Mouse (Mus musculus): ENCODE results near the gene Kcnip2.

Gene Kcnip2

DNA sequence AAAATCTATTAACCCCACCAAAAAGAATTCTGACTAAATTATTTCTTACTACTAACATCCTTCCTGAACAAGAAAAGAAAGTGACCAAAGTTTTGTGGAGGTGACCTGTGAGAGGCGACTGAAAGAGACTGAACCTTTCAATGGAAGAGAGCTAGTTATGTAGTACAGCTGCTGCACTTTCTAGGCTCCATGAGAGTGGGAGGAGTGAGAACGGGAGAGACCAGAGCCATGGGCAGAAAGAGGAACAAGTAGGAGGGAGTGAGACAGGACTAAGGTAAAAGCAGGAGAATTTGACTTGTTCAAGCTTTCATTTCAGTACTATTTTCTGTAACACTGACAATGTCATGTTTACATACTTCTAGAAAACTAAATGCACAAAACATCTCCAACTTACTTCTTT is 40.4 kb downstream of the Kcnip2 start:
- DNase-seq: no peak

DNA sequence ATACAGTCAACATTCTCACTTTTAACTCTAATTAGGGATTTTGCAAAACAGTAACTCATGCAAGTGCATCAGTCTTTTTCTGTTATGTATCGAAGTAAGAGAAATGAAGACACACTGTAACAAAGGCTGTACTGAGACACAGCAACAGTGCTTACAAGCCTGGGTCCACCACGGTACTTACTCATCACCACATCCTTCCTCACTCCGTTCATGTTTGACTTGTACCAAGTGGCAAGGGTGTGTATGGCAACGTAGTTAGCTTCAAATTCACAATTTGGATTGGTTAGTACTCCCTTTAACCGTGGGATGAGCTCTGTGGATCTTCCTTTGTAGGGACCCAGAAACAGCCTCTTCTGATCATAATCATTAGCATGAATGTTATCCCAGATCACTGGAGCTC is 44.4 kb downstream of the Kcnip2 start:
- no peak for DNase-seq

- no peak for DNase-seq
These were observed 55.1 kb downstream of the Kcnip2 start for GRCm38 (mm10) chr19:45760810-45761209.

DNA sequence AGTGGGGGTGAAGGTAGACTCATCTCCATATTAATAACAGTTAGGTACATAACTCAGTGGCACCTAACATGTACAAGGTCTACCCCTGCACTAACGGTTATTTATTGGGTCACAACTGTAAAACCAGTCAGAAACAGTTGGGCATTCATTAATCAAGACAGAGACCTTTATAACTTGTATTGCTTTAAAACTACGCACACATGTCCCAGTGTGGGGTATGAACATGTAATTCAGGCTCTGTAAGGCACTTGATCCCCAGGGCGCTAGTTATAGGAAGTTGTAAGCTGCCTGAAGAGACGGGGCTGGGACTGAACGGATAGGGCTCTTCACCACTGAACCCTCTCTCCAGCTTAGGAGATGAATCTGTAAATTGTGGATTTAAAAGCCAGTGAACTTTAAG is 57.2 kb downstream of the Kcnip2 start:
- DNase-seq: no peak

GRCm38 (mm10) chr19:45753551-45753950 is 62.3 kb downstream of the Kcnip2 start:
- DNase-seq: no peak

GRCm38 (mm10) chr19:45751881-45752280 is 64.0 kb downstream of the Kcnip2 start:
- no peak for DNase-seq

DNA sequence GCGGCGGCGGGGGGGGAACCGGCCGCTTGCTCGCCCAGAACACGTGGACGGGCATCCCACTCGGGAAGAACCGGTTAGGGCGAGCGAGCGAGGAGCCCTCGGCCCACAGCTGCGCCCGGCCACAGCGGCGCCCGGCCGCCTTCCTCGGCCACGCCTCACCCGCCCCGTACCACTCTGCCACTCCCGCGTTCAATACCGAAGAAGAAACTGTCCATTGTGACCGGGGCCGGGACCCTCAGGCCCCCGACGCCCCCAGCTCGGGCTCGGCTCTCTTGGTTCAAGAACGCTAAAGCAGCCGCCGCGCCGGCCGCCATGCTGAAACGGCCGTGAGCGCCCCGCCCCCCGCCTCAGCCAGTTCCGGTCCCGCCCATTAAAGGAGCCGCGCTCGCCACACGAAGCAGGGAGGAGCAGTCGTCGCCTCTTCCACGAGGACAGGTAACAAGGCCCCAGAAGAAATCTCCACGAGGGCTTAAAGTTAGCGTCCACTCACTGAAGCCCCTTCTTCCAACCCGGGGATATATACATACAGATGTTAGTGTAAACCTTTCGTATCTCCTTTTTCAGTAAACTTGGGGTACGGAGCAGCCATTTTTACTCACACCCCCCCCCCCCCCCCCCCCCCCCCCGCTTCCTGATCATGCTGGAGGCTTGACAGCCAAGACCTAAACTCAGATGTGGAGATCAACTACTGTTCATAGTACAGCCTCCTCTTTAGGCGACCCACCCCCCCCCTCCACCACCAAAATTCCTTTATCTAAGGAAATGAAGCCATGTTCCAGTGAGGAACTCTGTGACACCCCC is 66.4 kb downstream of the Kcnip2 start, which contains the start of gene Npm3:
TSS of gene Npm3 (minus strand) at position 349 of the 801 bp plus-strand sequence.
- peak; percentile 68 to 74 for DNase-seq

- peak; percentile 45 to 59 for DNase-seq
These were observed 67.1 kb downstream of the Kcnip2 start for GRCm38 (mm10) chr19:45748691-45749242.

GRCm38 (mm10) chr19:45748206-45748605 is 67.7 kb downstream of the Kcnip2 start:
- DNase-seq: no peak

- DNase-seq: peak; percentile 68 to 75
These were observed 68.6 kb downstream of the Kcnip2 start for GRCm38 (mm10) chr19:45747028-45747867.

- peak; percentile 48 to 63 for DNase-seq
These were observed 69.5 kb downstream of the Kcnip2 start for GRCm38 (mm10) chr19:45746153-45747020.

DNA sequence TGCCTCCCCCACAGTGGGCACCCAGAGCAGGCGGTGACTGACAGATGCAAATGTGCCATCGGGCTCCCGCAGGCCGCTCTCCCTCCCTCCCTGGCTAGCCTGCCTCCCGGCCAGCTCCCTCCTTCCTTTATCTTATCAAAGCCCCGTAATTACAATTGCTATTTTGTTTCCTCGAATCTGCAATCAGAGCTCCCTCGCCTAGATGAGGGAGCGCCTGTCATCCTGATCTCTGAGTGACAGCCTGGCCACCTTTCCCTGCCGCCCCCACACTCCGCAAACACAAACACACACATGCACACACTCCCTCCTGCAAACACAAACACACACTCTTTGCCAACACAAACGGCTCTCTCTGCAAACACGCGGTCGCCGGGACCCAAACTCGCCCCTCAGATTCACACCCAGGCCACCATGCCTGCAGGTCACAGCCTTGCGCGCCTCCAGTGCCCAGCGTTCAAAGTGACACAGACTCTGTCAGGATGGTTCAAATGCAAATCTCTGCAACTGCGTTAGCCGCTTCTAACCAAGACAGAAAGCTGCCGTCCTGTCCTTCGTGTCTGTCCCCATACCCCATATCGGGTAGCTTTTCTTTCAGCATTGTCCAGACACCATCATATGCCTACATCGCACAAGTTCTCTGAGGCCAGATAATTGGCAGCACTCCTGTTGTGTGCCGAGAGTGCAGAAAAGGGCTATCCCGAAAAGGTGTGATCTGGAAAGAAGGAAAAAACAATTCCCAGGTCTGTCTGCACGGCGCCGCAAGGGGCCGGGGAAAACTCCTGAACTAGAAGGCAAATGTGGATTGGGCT is 70.3 kb downstream of the Kcnip2 start:
- no peak for DNase-seq

GRCm38 (mm10) chr19:45743619-45744018 is 72.2 kb downstream of the Kcnip2 start:
- no peak for DNase-seq

GRCm38 (mm10) chr19:45742984-45743575 is 72.8 kb downstream of the Kcnip2 start:
- DNase-seq: no peak

DNA sequence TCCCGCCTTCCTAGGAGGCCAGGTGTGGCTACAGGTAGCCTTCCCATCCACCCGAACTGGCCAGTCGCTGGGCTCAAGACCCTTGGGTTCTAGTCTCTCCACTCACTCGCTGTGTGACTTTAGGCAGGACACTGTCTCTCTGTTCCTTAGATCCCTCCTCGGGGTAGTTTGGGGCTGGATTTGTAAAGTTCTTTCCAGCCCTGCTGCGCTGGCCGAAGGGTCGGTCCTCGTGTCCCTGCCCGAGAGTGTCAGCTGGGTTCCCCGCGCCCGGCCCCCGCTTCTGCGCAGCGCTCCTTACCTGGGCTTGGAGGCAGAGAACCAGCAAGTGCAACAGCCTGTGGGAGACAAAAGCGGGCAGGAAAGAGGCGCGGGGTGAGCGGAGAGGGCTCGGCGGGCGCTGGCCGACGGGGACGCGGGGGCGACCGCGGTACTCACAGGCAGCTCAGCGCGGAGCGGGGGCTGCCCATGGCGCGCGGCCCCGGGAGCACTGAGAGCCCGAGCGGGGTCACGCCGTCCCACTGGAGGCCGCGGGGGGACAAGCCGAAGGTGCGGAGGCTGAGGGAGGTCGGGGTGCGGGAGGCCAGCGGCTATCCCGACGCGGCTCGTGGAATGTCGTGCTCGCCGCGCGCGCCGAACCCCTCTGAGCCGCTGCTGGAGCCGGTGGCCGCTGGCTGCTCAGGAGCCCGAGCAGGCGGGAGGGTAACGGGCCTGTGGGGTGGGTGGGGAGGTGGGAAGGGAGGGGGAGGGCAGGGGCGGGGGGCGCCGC is 73.5 kb downstream of the Kcnip2 start, which contains the start of gene Fgf8:
TSS of gene Fgf8 (minus strand) at position 698 of the 766 bp plus-strand sequence.
- no peak for DNase-seq

Data from thymus, adult 18-20 months (tissue).